Mouse (Mus musculus) gastrocnemius, postnatal 25 days (tissue): ENCODE results near the gene Magi1. TPM values are rescaled to one million over a fixed set of nuclear protein-coding genes. Genes with fewer than 3 reads are reported as not detected.

Source experiments
- DNase-seq: peaks from one replicate; pipeline ENCODE4 v3.0.0; 2022
- long read RNA-seq, 2 experiments: library from polyadenylated mRNA; stranded (forward); transcript quantifications; one replicate each; pipeline ENCODE4 v2.0.0; 2021
- total RNA-seq, 2 experiments: library from RNA; stranded (reverse); gene quantifications; 1 replicate in 1 of 2; 2 replicates in 1 of 2; pipeline ENCODE4 v1.2.3; 2021

The Magi1 gene
- total RNA-seq, result 1 to 10 TPM; 3.5 to 3.9 TPM
- long read RNA-seq, experiment 1, partial matches to known transcripts, result 1 of 2 reads
- long read RNA-seq, experiment 1, other reads (novel, unspliced or antisense), result 1 of 2 reads
- long read RNA-seq, experiment 2, partial matches to known transcripts, result 0 of 2 reads
- long read RNA-seq, experiment 2, other reads (novel, unspliced or antisense), result 2 of 2 reads

DNA sequence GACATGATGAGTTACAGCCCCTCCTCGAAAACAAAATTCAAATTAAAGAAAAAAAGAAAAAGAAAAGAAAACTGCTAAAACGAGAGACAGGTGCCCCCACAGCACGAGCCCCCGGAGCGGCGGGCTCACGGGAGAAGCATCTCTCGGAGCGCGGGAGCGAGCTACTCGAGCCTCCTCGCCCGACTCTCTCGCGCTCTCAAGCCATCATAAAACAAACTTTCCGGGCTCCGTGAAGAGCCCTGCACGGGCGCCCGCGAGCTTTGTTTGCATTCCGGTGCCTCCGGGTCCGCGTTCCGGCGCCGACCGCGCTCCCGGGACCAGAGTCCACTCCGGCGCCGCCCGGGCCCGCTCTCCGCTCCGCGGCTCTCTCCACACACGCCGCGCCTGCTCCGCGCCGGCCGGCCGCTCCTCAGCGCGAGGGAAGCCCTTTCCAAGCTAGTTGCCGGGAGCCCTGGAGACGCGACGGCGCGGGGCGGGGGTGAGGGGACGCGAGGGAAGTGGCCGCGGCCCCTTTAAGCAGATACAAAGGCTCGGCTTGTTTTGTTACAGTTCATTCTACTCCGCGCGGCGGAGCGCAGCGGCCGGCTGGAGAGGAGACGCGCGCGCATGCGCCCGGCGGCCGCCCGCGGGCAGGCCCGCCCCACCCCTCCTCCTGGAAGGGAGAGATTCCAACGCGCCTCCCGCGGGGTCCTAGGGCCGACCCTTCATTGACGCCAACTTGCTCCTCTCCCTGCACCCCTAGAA is at the start of gene Magi1:
Gene Magi1 (minus strand): TSS at position 600 of the 744 bp plus-strand sequence.
- peak; percentile 93 for DNase-seq

DNA sequence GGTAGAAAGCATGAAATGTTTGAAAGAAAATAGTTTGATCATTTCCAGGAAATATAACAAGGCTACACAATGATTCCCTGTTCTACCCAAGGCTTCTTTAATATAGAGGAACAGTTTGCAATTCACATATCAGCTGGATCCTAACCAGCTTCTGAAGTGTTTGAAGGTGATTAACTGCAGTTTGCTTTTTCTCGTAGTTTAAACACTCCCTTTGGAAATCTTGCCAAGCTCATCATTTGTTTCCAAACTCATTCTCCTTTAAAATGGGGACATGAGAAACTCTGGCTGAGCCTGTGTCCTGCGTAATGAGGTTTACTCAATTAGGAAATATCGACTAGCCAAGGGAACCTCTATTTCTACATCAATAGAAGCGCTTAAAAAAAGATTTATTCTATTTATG is 43.4 kb upstream of the Magi1 start:
- DNase-seq, result no peak

DNA sequence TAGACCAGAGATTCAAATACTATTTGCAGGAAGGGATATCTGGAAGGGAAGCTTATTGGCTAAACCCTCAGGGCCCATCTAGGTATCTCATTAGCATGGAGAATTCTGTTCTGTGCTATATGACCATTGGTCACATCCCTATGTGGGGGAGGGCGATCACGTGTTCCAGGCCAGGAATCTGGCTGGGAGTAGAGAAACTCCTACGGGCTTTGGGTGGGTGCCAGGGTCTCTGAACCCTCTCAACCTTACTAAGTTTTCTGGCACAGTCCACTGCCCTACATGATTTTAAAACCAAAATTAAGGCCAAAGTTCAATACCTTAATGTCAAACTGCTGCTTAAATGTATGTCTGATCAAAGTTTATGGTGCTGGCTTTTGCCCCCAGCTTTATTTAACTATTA is 33.2 kb upstream of the Magi1 start:
- DNase-seq, result no peak

DNA sequence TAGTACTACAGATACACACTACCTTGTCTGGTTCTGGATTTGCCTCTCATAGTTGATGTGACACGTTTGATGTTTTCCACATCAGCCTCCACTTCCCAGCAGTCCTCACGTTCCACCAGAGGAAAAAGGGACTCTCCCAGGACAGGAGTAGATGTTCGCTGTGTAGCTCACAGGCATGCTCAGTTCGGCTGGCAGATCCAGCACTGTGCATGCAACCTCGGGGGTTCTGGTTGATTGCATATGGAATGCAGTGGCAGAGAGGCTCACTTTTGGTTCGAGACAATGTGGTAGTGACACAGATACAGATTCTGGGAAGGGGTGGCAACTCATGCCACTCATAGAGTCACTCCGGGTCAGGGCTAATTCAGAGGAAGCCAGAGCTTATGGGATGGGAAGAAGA is 28.6 kb upstream of the Magi1 start:
- DNase-seq, result no peak

DNA sequence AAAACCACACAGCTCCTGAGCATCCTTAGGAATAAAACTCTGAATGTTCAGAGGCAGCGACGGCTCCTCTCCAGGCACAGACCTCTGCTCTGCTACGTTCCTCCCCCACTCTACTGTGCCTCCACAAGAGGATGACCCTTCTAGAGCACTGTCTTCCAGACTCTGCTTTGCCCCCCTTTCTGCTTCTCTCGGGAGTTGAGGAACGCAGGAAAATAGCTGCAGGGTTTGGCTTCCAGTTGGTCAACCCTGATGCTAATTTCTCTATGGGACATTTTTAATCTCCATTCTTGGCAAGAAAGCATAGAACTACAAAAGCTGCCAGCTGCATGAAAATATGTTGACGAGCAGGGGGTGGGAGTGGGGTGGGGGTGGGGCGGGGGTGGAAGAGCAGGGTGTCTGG is 24.8 kb upstream of the Magi1 start:
- DNase-seq, result no peak

DNA sequence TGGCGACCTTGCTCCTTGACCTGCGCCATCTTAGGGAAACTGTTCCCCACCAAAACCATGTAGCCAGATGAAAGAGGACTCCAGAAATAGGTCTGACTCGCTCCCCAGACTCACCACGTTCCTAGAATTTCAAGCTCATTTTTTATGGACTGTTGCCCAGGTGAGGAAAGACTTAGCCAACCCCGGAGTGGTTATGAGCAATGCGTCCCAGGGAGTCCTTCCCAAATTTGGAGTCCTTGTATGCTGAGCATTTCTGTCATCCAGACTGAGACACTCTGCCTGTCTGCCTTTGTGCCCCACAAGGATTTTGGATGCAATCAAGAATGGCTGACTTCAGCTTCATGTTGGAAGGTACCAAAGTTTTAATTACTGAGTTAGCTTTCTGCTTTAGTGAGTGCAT is 19.8 kb upstream of the Magi1 start:
- no peak for DNase-seq

DNA sequence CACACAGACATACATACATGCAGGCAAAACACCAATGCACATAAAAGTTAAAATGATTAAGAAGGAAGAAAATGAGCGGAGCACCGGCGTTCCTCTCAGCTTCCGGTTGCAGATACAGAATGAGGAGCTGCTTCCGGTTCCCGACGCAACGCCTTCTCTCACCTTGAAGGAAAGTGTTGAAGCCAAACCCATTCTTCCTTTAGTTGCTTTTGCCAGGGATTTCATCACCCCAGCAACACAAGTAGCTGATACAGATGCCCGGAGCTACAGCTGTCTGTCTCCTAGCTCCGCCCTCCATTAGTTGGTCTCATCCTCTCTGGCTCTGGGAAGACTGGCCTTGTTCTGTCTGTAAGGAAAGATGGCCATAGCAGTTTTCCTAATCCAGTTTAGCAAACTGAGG is 18.1 kb upstream of the Magi1 start:
- no peak for DNase-seq

DNA sequence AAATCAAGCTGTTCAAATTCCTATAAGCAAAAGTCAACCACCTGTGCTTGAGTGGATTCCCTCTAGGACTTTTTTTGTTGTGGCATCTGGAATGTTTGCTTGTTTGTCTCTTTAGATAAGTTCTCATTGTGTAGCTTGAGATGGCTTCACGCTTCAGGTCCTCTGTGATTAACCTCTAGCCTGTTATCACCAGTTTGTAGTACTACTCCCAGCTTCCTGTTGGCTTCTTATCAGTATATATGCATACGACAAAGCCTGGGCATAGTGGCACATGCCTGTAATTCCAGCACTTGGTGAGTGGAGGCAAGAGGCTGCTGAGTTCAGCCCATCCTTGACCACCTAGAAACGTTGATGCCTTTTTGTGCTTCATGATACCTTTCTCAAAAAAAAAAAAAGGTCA is 16.8 kb upstream of the Magi1 start:
- DNase-seq, result no peak

DNA sequence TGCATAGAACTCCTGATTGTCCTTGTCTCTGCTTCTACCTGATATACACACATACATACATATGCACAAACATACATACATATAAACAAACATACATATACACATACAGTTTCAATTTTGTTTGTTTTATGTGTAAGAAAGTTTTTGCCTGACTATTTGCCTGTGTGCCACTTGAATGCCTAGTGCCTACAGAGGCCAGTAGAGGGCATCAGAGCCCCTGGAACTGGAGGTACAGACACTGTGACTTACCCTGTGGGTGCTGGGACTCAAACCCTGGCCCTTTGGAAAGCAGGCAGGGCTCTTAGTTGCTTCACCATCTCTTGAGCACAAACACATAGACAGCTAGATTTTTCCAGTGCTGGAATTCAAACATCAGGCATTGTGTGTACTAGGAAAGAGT is 3.7 kb upstream of the Magi1 start:
- no peak for DNase-seq

DNA sequence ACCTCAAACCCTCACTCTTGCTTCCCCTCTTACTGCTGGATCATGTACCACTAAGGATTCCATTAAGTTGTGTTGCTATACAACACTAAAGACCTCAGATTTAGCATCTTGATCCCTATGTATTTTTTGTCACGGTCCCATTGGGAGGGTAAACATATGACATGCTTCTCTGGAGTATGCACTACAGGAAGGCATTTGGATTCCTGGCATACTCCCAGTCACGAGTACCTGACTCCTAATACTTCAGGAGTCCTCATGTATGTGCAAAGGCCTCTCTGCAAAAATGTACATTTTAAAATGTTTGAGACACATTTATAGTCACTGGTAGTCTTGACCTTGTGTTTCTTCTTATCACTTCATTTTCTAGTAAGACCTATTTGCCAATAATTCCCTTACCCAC is 2.8 kb upstream of the Magi1 start:
- DNase-seq, result no peak

DNA sequence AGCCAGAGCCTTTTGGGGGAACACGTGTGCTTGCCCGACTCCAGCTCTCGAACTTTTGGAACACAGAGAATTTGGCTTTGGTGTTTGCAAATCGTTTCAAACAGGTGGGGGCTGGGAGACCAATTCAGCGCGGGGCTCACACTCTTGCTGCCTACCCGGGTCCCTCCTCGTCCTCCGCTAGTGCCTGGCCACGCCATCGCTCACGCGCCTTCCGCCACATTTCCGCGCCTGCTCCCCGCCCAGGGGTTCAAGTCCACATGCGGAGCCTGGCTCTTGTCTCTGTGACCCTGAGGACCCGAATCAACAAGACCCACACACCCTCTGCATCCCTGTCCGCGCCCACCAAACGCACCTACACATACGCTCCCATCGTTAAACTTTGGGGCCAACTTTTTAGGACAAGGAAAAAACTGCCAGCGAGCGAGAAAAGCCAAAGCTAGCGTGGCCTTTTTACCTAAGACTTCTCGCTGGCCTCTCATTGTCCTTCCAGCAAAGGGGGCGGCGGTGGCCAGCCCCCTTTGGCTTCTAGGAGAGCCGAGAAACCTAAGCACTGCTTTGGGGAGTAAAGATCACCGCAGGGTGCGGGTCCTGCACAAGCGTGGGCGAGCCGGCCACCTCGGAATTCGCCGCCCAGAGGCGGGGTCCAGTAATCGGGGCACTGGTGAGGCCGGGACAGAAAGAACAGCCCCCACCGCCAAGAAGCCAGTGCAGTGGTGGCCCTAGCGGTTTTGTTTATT is 540 bp upstream of the Magi1 start:
- DNase-seq, result no peak

DNA sequence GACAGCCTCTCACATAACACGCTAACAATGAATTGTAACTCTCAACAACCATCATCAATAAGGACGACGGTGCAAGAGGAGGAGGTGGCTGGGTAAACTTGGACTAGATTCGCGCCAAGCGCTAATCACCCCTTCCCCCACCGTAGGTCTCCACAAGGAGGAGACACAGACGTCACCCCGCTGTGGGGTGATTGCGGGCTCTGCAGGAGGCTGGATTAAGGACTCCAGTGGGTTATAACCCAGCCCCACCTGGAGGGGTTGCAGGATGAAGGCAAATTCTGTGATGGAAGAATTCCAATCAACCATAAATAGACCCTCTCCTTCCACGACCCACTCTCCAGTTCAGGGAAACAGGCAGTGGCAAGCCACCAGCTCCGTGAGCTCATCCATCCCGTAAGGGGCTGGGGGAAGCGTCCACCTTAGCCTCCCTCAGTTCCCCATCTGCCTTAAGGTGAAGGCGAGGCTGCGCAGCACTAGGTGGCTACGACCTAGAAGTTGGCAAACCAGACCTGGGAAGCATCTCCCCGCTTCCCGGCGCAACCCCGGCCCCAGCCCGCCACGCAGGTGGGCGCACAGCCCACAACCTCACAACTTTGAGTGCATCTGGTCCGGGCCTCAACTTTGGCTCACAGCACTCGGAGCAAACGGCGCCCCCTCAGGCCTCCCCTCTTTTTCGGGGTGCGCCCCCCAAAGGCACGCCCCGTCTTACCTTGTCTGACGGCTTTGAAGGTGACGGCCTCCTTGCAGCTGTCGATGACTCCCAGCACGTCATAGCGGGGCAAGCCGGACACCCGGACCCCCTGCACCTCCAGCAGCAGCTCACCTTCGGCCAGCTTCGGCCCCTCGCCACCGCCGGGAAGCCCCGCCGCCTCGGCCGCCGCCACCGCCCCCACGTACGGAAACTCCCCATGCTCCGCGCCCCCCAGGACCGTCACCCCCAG is 1.1 kb downstream of the Magi1 start:
- peak; percentile 18 for DNase-seq

DNA sequence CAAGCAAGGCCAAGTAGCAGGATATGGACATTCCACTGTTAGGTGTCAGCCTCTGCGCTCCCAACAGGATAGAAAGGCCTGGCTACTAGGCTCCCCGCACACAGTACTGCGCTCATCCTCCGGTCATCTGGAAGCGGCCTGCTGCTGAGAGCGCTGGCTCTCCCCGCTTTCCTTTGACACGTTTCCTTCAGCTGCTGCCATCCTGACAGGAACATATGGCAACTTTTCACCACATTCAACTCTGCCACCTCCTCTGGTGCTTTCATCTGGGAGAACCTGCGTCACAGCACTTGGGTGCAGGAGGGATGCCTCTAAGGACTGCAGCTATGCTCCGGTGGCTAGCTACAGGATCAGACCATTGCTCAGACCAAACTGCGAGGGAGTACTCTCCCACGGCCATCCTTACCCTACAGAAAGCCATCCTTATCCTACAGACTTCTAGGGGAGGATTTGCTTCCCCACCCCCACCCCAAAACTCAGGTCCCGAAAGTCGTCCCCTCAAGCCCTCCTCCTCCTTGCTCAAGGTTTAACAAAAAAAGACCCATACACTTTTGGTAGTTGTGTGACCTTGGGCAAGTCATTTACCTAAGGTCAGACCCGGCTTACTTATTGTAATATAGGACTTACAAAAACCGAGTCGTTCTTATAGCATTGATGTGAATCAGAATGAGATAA is 2.0 kb downstream of the Magi1 start:
- DNase-seq, result no peak

DNA sequence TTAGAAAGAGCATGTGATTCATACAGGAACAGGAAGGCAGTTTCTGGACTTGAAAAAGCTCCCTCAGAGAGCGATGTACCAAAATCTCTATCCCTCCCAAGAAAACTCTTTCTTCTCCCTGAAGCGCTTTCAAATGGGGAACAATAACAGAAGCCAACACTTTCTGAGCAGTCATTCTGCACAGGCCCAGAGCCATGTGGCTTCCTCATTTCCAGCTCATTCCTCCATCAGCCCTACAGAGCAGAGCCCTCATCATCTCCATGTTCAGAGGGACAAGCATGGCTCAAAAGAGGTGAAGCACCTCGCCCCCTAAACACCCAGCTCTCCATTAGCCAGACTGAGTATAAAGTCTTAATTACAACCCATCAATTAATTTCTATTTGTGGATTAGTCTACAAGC is 9.8 kb downstream of the Magi1 start:
- no peak for DNase-seq

DNA sequence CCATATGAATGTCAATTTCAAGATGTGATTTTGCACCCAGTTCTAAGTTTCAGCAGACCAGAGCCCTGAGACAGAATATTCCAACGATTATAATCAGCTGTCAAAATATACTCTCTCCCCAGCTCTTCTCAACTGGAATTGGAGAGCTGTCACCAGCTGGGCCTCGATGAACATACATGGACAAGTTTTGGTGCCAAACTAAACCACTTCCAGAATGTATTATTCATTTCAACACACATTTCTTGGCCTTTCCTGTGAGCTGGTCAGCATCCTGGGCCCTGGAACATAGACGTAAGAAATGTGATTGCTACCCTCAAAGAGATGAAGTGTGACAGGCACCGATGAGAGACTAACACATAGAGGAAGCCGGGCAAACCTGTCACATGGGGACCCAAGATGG is 13.7 kb downstream of the Magi1 start:
- DNase-seq, result no peak

DNA sequence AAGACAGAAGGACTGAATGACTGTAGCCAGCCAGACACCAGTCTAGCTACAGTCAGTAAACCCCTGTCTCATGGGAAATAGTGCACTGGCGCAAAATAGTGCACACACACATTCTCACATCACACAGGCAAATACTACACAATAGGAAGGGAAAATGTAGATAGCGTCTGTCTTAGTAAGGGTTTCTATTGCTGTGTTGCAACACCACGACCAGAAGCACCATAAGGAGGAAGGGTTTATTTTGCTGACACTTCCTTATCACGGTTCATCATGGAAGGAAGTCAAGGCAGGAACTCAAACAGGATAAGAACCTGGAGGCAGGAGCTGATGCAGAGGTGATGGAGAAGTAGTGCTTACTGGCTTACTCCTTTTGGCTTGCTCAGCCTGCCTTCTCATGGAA is 14.5 kb downstream of the Magi1 start:
- no peak for DNase-seq

DNA sequence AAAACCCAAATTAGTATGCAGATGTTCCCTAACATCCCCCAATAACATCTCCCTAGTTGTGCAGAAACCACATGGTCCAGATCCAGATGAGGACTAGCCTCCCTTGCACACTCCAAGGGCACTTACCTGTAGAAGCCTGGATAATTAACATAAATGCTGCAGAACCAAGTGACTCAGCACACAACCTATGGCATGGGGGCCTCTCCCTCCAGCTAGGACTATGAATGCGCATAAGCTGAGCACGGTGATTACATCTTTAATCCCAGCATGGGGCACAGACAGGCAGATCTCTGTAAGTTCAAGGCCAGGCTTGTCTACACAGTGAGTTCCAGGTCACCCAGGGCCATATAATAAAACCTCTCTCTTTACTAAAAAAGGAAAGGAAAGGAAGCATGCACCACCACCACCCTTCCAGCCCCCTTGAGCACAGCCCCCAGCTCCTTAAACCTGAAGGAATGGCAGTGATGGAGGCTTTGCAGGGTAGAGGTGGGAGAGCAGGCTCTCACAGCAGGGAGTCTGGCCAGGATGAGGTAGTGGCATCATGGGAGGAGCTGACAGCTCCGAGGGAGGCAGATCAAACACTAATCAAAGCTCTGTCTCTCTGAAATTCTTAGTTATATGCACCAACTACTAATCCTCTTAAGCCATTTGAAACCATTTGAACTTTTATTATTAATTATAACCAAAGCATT is 18.3 kb downstream of the Magi1 start:
- DNase-seq, result no peak

DNA sequence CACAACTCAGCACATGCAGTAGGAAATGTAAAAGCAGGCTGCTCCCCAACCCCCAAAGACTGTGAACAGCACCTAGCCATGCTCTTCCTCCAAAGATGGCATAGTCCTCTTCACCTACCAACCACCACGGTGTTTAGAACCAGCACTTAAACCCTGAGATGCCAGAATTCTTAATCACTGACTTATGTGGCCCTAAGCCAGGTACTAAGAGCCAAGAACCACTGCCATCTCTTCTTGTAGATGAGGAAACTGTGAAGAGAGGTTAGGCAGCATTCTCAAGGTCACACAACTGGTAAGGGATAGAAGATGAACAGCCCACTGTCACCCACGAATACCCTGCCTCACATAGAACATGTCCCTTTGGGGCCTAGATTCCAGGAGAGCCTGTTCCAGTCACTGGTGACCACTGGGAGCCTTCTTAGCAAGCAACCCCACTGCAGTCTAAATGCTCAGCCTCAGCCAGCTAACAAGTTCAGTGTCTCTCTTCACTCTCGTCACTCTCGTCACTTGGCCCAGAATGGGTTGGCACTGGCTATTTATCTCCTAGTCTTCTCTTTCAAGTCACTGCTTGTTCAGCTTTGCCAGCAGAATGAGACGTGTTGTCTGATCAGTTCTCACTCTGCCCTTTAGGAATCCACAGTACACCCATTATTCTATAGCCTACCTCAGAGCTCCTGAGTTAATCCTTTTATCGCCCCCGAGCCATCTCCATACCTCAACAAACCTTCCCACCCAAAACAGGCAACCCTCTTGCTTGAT is 19.4 kb downstream of the Magi1 start:
- DNase-seq, result no peak

DNA sequence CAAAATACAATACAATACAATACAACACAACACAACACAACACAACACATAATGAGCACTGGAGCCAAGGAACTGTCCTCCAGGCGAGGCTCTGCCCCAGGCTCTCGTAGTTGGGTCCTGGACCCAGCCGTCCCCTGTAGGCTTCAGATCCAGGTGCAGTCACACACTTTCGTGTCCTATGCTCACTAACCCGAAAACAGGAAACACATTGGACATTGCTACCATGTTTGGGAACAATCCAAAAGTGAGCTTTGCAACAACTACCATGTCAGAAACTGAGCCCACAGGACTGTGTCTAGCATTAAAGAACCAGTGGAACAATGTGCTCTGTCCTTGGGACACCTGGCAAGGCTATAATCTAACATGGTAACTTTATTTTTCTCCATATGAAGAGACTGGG is 22.9 kb downstream of the Magi1 start:
- DNase-seq, result no peak

DNA sequence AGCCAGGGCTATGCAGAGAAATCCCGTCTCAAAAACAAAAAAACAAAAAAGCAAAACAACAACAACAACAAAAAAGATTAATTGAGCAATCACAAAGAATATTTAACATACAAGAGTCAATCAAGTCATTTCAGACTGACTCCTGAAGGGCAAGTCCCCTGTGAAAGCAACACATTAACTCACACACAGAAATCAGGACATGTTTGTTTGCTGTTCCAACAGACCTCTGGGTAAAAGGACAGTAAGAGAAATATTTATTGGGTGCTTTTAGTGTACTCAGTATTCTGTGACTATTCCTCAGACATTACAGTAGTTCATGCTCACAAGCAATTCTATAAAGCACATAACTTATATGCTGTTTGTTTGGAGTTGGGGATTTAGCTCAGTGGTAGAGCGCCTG is 23.7 kb downstream of the Magi1 start:
- DNase-seq, result no peak

DNA sequence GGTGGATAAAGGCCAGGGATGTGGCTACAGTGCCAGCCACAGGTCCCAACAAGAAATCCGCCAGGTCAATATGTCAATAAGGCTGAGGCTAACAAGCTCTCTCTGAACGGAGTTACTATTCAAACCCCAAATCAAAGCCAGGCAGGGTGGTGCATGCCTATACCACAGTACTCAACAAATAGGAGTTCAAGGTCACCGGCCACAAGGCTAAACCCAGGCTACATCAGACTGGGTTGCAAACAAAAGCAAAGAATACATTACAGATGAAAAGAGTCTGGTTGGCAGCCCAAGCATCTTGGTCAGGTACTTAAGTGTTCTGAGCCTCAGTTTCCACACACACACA is 25.9 kb downstream of the Magi1 start:
- DNase-seq, result no peak
